Mouse (Mus musculus): ENCODE measurements around the gene Csnk2b.

- TF ChIP-seq CTCF (IDR thresholded peaks at IDR 0.05; ENCODE audit: borderline replicate concordance, extremely low read depth, insufficient read depth, insufficient read length), result no peak
- TF ChIP-seq POLR2A (IDR thresholded peaks at IDR 0.05; ENCODE audit: borderline replicate concordance, extremely low read depth, insufficient read depth, insufficient read length, poor library complexity, severe bottlenecking), result no peak
These were observed 40.3 kb upstream of the Csnk2b start for GRCm38 (mm10) chr17:35162121-35162520.

All from brain, embryonic 14.5 days (tissue).